Mouse (Mus musculus): ENCODE results near the gene Lipc.
A peak's percentile ranks its signal among the peaks of the same experiment; 100 is the strongest.

The Lipc gene

DNA sequence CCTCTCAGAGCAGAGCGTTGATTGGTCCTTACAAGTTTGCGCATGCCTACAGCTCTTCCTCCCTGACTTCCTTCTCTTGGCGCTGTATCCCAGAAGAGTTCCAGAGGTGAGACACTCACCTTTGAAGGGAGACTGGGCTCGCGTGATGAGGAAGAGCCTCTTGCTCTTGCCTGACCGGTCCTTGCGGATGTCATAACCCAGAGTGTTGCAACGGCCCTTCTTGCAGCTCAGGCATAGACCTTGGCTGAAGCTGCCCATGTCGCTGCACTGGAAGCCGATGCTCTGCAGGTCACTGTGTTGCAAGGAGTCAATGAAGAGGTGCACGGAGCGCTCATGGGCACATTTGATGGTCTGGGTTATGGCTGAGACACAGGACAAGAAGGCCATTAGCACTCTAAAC lies 139.5 kb downstream of the Lipc start:
- DNase-seq = no peak

DNA sequence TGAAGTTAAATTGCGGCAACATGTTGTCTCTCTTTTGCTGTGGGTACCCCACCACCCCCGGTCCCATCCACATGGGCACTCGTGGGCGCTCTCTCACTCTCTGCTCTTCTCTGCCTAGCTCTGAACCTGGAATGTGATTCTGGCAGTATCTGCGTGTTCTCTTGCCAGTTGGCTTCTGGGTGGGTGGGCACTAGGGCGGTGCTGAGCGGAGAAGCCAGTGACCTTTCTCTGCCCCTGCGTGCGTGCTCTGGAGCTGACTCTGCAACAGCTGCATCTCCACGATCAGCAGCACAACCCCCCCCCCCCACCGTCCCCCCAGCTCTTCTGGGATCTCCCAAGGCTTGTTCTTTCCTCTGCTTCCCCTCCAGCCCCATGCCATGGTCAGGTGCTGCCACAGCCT lies 144.3 kb downstream of the Lipc start:
- DNase-seq = peak; percentile 89

DNA sequence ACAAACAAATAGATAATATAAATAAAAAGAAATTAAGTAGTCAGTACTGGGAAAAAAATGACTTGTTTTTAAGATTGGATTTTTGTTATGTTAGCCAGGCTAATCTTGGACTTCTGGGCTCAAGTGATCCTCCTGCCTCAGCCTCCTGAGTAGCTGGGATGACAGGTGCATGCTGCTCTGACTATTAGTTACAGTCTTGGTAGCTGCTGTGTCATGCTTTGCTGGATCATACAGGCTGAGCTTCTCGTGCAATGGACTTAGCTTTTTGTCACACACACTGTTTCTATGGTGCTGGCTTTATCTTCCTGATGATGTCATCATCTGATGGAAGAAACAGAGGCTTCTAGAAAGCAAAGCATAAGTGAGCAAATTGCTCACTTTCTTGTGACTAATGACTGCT lies 146.0 kb downstream of the Lipc start:
- no peak for DNase-seq

DNA sequence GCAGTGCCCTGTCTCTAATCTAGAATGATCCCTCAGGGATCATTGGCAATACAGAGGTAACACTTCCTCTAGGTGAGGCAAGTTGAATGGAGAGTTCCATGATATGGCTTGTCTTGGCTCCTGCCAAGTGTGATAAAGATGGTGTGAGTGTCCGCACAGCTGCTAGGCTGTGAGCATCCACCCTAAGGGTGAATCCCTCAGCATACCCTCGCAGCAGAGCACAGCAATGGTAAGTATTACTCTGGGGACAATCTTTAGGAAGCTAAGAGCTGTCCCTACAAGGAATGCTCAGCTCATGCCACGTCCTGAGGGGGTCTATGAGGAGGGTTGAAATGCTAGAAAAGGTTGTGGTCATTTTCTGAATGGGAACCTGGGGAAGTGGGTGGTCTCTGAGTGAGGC lies 149.2 kb downstream of the Lipc start:
- DNase-seq = peak; percentile 54

DNA sequence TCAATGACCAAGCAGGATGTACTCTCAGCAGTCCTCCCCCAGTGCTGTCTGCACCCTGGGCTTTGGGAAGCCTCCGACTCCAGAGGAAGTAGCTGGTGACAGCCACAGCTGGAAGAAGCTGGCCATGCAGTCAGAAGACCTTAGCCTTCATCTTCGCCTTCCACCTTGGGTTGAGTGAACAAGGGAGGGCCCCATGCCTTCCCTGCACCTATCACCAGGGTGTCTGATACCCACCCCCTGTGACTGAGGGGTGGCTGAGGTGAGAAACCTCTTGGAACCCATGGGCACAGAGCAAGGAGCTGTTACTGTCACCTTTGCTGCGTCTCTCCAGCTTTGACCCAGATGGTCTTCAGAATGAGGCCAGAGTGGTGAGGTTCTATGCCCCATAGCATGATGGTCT lies 150.3 kb downstream of the Lipc start:
- DNase-seq = peak; percentile 71

DNA sequence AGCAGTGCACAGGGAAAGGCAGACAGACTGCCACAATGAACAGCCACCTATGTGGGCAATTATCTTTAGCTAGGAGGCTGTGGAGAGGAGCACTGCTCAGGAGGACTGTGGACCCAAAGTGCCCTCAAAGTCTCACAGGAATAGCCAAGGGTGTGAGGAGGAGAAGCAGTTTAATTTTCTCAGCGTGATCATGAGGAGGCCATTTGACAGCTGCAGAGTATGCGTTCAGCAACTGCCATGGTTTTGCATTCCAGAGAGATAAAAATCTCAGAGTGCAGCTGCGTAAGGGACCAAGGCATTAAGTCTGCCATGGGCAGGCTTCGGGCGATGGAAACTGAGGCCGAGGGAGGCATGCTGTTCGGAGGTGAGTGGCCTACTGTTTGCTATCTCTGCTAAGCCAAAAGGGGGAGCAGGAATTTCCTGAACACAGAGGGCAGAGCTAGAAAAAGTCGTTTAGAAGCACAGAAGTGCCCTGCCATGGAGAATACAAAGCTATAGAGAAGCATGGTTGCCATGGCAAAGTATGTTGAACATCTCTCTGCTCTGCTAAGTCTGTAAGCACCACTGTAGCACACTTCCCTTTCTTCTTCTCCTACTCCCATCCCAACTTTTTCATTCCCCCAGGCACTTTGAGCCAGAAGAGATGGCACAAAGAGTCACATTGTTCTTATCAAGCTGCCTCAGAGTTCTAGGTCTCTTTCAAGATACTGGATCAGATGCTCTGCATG lies 151.3 kb downstream of the Lipc start:
- peak; percentile 42 for DNase-seq

DNA sequence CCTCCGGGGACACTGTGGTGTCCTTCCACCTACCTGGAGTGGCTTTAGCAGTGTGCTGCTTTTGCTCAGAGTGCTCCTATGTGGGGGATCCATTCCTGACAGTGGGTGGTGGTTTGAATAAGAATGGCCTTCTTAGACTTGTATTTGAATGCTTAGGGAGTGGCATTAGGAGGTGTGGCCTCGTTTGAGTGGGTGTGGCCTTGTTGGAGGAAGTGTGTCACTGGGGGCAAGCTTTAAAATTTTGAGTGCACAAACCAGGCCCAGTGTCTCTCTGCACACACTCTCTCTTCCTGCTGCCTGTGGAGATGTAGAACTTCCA lies 156.6 kb downstream of the Lipc start:
- DNase-seq = no peak

- peak; percentile 84 for DNase-seq
Observed at GRCm38 (mm10) chr9:70794643-70795438, 157.2 kb downstream of the Lipc start.

GRCm38 (mm10) chr9:70790621-70791020 lies 161.4 kb downstream of the Lipc start:
- no peak for DNase-seq

DNA sequence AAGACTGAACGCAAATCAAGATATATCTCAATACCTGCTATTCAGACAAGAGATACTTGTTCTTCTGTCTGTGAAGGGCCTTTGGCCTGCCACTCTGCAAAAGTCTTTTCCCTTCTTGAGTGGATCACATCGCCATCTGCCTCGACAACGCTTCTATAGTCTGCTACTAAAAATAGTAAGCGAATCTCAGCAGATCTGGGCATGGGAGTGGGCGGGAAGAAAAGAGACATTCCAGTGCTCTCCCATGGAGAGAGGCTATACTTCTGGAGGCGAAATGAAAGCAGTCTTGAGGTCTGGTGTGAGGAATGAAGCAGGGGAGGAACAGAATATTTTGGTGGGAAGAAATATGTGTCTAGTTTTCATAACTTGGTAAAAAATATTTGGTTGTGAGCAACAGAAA lies 163.3 kb downstream of the Lipc start:
- peak; percentile 22 for DNase-seq

- no peak for DNase-seq
Observed at GRCm38 (mm10) chr9:70782191-70782590, 169.8 kb downstream of the Lipc start.

DNA sequence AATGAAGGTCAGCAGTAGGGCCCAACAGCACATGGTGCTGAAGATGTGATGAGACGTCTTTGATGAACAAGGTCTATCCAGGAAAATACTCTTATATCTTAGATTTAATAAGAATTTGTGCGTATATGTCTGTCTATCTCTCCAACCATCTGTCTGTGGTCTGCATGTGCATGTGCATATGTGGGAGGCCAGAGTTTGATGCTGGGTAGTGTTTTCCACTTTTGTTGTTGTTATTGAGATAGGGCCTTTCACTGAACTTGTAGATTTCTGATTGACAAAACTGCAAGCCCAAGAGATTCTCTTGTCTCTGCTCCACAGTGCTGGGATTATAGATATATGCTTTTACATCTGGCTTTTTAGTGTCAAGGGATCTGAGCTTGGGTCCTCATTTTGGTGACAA lies 176.5 kb downstream of the Lipc start:
- DNase-seq = no peak

DNA sequence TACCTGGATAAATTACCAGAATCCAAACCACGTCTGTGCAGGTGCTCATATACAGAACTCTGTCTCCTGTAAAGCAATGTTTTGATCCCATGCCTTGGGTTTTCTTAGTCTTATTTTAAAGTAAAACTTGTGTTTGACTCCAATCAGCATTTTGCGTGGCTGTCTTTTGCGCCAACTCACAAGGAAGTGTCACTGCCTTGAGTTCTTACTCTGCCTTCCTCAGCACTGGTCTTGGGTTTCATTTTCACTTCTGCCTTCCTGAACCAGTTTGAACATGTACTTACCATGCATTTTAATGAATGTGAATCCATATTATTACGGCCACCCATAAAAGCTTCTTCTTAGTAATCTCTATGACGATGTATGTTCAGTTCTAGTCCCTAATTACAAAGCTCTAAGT lies 191.1 kb downstream of the Lipc start:
- DNase-seq = no peak

- no peak for DNase-seq
Observed at GRCm38 (mm10) chr9:70751504-70752222, 200.4 kb downstream of the Lipc start.
